ENCODE assay signal across 13 mouse cellular contexts in genomic region chr9:60510876-60511275, GRCm38 (mm10). TPM values are rescaled to one million over a fixed set of nuclear protein-coding genes. Genes with fewer than 3 reads are reported as not detected.
DNase-seq lines count a peak whose midpoint lies in the region; ATAC-seq lines count a peak whose summit lies in the region.
"Had no signal": no experiment of that assay in that cellular context is flagged by ENCODE, and none has a peak within 500 bp of the region (broad histone marks: within the 10 kb centered on the region; RNA-seq: fewer than 3 reads in every experiment).

No protein-coding gene starts in this region.

- no peak overlapping the region for H3K4me3 ChIP-seq in hindbrain, embryonic 16.5 days (ENCODE audit: low read length)
- H3K4me3 ChIP-seq in hindbrain, embryonic 13.5 days, result no peak overlapping the region
- H3K4me3 ChIP-seq in embryonic facial prominence, embryonic 13.5 days, result no peak overlapping the region
- H3K4me3 ChIP-seq in heart, embryonic 16.5 days (ENCODE audit: low read length), result no peak overlapping the region
- no peak overlapping the region for H3K4me3 ChIP-seq in forebrain, embryonic 13.5 days
- no peak overlapping the region for H3K4me3 ChIP-seq in forebrain, embryonic 12.5 days (replicated peaks)
- H3K4me3 ChIP-seq: hindbrain, embryonic 12.5 days had no signal

- ATAC-seq in hindbrain, embryonic 16.5 days, result peak; percentile 58; the same call in 1 of the 2 replicates
- ATAC-seq in hindbrain, embryonic 13.5 days (ENCODE audit: low FRiP score), result no peak
- ATAC-seq in embryonic facial prominence, embryonic 13.5 days (ENCODE audit: insufficient number of reproducible peaks, insufficient read depth, low FRiP score, low TSS enrichment, low read depth), result no peak
- no peak for ATAC-seq in heart, embryonic 16.5 days (replicated peaks; ENCODE audit: extremely low read depth, insufficient read depth, low FRiP score)
- ATAC-seq in forebrain, embryonic 13.5 days, result no peak
- no peak for ATAC-seq in forebrain, embryonic 12.5 days (ENCODE audit: low FRiP score)
- ATAC-seq: lung, postnatal 0 days had no signal

- no peak overlapping the region for H3K4me2 ChIP-seq in hindbrain, embryonic 16.5 days (ENCODE audit: low read length)
- H3K4me2 ChIP-seq in hindbrain, embryonic 13.5 days, result no peak overlapping the region
- H3K4me2 ChIP-seq in embryonic facial prominence, embryonic 13.5 days, result no peak overlapping the region
- H3K4me2 ChIP-seq in heart, embryonic 16.5 days (ENCODE audit: low read depth, low read length), result peak overlapping the region; percentile 2; the same call in 1 of the 2 replicates
- no peak overlapping the region for H3K4me2 ChIP-seq in forebrain, embryonic 13.5 days
- no peak overlapping the region for H3K4me2 ChIP-seq in forebrain, embryonic 12.5 days
- H3K4me2 ChIP-seq: hindbrain, embryonic 12.5 days had no signal

- no peak overlapping the region for H3K27ac ChIP-seq in hindbrain, embryonic 16.5 days (ENCODE audit: low read depth, low read length)
- no peak overlapping the region for H3K27ac ChIP-seq in hindbrain, embryonic 13.5 days
- no peak overlapping the region for H3K27ac ChIP-seq in embryonic facial prominence, embryonic 13.5 days
- peak overlapping the region; percentile 64 for H3K27ac ChIP-seq in heart, embryonic 16.5 days (ENCODE audit: low read length)
- no peak overlapping the region for H3K27ac ChIP-seq in forebrain, embryonic 13.5 days
- no peak overlapping the region for H3K27ac ChIP-seq in forebrain, embryonic 12.5 days
- H3K27ac ChIP-seq: hindbrain, embryonic 12.5 days had no signal

- H3K9me3 ChIP-seq in hindbrain, embryonic 16.5 days (ENCODE audit: control insufficient read depth, low read length), result peaks cover 4% of the 10 kb centered on the region; the same call in 1 of the 2 replicates
- H3K9me3 ChIP-seq in hindbrain, embryonic 13.5 days, result no peaks in the 10 kb centered on the region
- H3K9me3 ChIP-seq in embryonic facial prominence, embryonic 13.5 days, result no peaks in the 10 kb centered on the region
- no peaks in the 10 kb centered on the region for H3K9me3 ChIP-seq in heart, embryonic 16.5 days (replicated peaks; ENCODE audit: control insufficient read depth, low read length)
- no peaks in the 10 kb centered on the region for H3K9me3 ChIP-seq in forebrain, embryonic 13.5 days (replicated peaks)
- no peaks in the 10 kb centered on the region for H3K9me3 ChIP-seq in forebrain, embryonic 12.5 days
- H3K9me3 ChIP-seq: hindbrain, embryonic 12.5 days had no signal

- H3K4me1 ChIP-seq in hindbrain, embryonic 16.5 days (ENCODE audit: control insufficient read depth, insufficient read depth, low read depth, low read length), result no peaks in the 10 kb centered on the region; the same call in 1 of the 2 replicates
- peaks cover 20% of the 10 kb centered on the region for H3K4me1 ChIP-seq in hindbrain, embryonic 13.5 days (replicated peaks)
- peaks cover 14% of the 10 kb centered on the region for H3K4me1 ChIP-seq in embryonic facial prominence, embryonic 13.5 days
- peaks cover 25% of the 10 kb centered on the region for H3K4me1 ChIP-seq in heart, embryonic 16.5 days (ENCODE audit: control insufficient read depth, insufficient read depth, low read length)
- peaks cover 10% of the 10 kb centered on the region for H3K4me1 ChIP-seq in forebrain, embryonic 13.5 days
- H3K4me1 ChIP-seq in forebrain, embryonic 12.5 days, result peaks cover 32% of the 10 kb centered on the region

- 26% methylated on average over 6 of the region's 6 CpGs for WGBS in hindbrain, embryonic 16.5 days
- WGBS in hindbrain, embryonic 13.5 days, result 30% methylated on average over 6 of the region's 6 CpGs
- 39% methylated on average over 6 of the region's 6 CpGs for WGBS in embryonic facial prominence, embryonic 13.5 days
- WGBS in heart, embryonic 16.5 days, result 37% methylated on average over 6 of the region's 6 CpGs
- WGBS in forebrain, embryonic 13.5 days, result 42% methylated on average over 6 of the region's 6 CpGs
- 44% methylated on average over 6 of the region's 6 CpGs for WGBS in forebrain, embryonic 12.5 days

- H3K27me3 ChIP-seq in hindbrain, embryonic 16.5 days (replicated peaks; ENCODE audit: control insufficient read depth, insufficient read depth, low read length), result no peaks in the 10 kb centered on the region; the same call in 1 of the 2 replicates
- peaks cover 51% of the 10 kb centered on the region for H3K27me3 ChIP-seq in hindbrain, embryonic 13.5 days
- H3K27me3 ChIP-seq in embryonic facial prominence, embryonic 13.5 days, result no peaks in the 10 kb centered on the region; the same call in 1 of the 2 replicates
- no peaks in the 10 kb centered on the region for H3K27me3 ChIP-seq in heart, embryonic 16.5 days (ENCODE audit: control insufficient read depth, insufficient read depth, low read length)
- no peaks in the 10 kb centered on the region for H3K27me3 ChIP-seq in forebrain, embryonic 13.5 days
- peaks cover 8% of the 10 kb centered on the region; the same call in 1 of the 2 replicates for H3K27me3 ChIP-seq in forebrain, embryonic 12.5 days

- H3K9ac ChIP-seq in hindbrain, embryonic 16.5 days (ENCODE audit: low read depth, low read length), result no peak overlapping the region
- H3K9ac ChIP-seq in hindbrain, embryonic 13.5 days, result no peak overlapping the region
- 0 out of 2 replicates have a peak overlapping the region, but pooled peaks have one; percentile 27 for H3K9ac ChIP-seq in embryonic facial prominence, embryonic 13.5 days
- no peak overlapping the region; the same call in 1 of the 2 replicates for H3K9ac ChIP-seq in heart, embryonic 16.5 days (ENCODE audit: low read length)
- no peak overlapping the region for H3K9ac ChIP-seq in forebrain, embryonic 13.5 days
- no peak overlapping the region for H3K9ac ChIP-seq in forebrain, embryonic 12.5 days
- H3K9ac ChIP-seq: hindbrain, embryonic 12.5 days had no signal

- H3K36me3 ChIP-seq in hindbrain, embryonic 16.5 days (ENCODE audit: control insufficient read depth, insufficient read depth, low read length), result no peaks in the 10 kb centered on the region
- H3K36me3 ChIP-seq in hindbrain, embryonic 13.5 days, result no peaks in the 10 kb centered on the region
- H3K36me3 ChIP-seq in embryonic facial prominence, embryonic 13.5 days, result no peaks in the 10 kb centered on the region
- no peaks in the 10 kb centered on the region for H3K36me3 ChIP-seq in heart, embryonic 16.5 days (ENCODE audit: control insufficient read depth, insufficient read depth)
- no peaks in the 10 kb centered on the region for H3K36me3 ChIP-seq in forebrain, embryonic 13.5 days (ENCODE audit: poor library complexity, severe bottlenecking)
- no peaks in the 10 kb centered on the region for H3K36me3 ChIP-seq in forebrain, embryonic 12.5 days (replicated peaks)
- H3K36me3 ChIP-seq: hindbrain, embryonic 12.5 days had no signal

- peak; percentile 64 for DNase-seq in kidney, postnatal 14 days
- DNase-seq in urinary bladder, adult 2 months (ENCODE audit: low spot score), result no peak
- DNase-seq: adrenal gland, postnatal 25 days; cerebellum, postnatal 25 days; retina, postnatal 1 day had no signal

RNA-seq across cellular contexts. Expression of gene Thsd4, which starts 11.0 kb away (rescaled TPM):
- 4.5 and 6.4 TPM in 2 replicates for polyA plus RNA-seq in hindbrain, embryonic 16.5 days (2015; fragmentation: Nextera tagmentation; extraction: Ambion mirVana)
- 6.2 and 8.1 TPM in 2 replicates for polyA plus RNA-seq in hindbrain, embryonic 13.5 days (2015; fragmentation: Nextera tagmentation; extraction: Ambion mirVana)
- polyA plus RNA-seq in embryonic facial prominence, embryonic 13.5 days (2015; fragmentation: Nextera tagmentation; extraction: Ambion mirVana), result 13.6 and 17.9 TPM in 2 replicates
- polyA plus RNA-seq in heart, embryonic 16.5 days (2015; fragmentation: Nextera tagmentation; extraction: Ambion mirVana), result 7.9 and 8.2 TPM in 2 replicates
- 5.2 and 6.0 TPM in 2 replicates for polyA plus RNA-seq in forebrain, embryonic 13.5 days (2015; fragmentation: Nextera tagmentation; extraction: Ambion mirVana)
- 19.5 and 21.2 TPM in 2 replicates for polyA plus RNA-seq in urinary bladder, adult 2 months (2012; rRNA removed)
- polyA plus RNA-seq in forebrain, embryonic 12.5 days (2016; fragmentation: Nextera tagmentation; extraction: Ambion mirVana), result 9.4 and 11.2 TPM in 2 replicates
